Mouse (Mus musculus): ENCODE measurements at regions not wholly inside any gene's neighbourhood (a gene's known extent, or its start where the extent isn't known, plus 50 kb on each side); places are given as distances from the start of the nearest gene placed in this dataset.

DNA sequence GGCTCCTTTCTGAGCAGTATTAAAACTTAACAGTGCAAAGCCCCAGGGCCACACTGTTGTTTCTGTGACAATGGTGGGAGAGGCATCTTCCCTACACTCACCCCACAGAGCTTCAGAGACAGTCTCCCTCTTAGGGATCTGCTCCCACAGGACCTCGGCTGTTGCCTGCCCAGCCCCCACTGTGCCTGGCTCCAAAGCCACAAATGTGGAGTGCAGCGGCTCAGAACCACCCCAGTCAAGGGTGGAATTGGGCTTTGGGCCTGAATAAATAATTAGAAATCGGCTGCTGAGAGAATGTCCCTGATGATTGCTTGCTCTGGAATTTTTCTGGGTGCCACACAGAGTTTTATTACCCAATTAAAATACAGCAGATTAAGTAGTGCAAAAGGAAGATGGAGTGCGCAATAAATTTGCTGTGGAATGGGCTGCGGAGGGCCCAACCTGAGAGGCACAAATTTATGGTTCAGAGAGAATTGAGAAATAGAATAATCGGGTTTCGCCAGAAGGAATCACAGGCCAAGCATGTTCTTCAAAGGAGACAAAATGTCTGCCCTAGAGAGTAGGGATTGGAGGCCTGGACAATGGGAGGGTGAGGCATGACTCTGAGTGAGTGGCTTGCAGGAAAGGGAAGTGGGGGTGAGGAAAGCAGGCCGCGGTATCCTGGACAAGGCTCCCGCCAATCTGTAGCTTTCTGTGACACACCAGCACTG, 56.4 kb downstream of the Cd24a start:
- in situ Hi-C loops (cut with MboI; ENCODE audit: unreplicated experiment in 2 of 2) = no loop called here

DNA sequence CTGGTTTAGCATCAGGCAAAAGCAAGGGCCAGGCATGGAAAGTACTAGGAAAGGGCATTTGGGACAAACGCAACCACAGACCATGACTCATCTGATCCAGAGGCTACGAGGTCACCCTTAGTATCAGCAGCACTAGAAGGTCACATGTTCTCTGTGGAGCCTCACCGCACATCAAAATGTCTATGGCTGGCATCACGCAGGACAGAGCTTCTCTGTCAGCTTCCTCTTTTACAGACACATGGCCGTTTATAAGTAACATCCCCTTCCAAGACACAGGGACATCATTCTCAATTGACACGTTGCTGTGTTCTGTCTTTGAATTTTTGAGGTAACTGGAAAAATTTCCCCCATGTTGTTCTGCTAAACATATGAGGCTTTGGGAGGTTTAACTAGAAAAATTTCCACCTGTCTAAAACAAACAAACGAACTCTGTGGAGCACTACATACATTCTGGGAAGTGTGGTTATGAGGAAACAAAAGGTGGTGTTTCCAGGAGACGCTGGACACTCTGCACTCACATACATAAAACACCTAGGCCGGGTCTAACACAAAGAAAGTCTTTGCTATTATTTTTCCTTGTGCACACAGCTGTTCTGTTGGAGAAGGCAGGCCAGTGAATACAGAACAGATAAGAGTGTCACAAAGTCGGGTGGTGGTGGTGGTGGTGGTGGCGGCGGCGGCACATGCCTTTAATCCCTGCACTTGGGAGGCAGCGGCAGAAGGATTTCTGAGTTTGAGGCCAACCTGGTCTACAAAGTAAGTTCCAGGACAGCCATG, 63.3 kb downstream of the Cd24a start:
- in situ Hi-C loops (cut with MboI; ENCODE audit: unreplicated experiment in 2 of 2) = no loop called here

DNA sequence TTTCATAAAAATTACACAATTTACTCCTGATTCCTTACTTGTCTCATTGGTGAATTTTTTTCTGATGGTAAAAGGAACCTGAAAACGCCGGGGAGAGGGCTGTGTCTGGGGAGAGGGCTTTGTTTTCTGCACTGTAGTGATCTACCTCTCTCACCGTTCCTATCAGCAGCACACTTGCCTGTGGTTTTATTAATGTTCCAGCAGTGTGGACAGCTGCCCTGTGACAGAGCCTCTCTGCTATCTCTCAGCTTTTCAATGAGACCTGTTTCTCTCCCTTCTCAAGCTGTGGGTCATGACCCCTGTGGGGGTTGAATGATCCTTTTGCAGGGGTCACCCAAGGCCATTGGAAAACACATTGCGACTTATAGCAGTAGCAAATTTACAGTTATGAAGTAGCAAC, 68.2 kb downstream of the Cd24a start:
- in situ Hi-C loops (cut with MboI; ENCODE audit: unreplicated experiment in 2 of 2) = no loop called here

DNA sequence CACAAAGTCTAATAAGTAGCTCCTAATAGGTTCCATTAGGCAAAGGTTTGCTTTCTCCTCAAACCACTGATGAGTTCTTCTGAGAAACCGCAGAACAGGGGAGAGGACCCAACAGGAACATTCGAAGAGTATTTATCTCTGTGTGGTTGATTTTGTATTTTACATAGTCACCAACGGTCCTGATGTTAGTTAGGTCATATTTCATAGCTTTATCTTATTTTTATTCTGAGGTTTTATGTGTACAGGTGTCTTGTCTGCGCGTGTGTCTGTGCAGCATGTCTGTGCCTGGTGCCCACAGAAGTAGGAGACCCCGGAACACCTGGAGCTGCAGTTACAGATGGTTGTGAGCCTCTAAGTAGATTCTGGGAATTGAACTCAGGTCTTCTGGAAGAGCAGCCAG, 68.9 kb downstream of the Cd24a start:
- in situ Hi-C loops (cut with MboI; ENCODE audit: unreplicated experiment in 2 of 2) = no loop called here

DNA sequence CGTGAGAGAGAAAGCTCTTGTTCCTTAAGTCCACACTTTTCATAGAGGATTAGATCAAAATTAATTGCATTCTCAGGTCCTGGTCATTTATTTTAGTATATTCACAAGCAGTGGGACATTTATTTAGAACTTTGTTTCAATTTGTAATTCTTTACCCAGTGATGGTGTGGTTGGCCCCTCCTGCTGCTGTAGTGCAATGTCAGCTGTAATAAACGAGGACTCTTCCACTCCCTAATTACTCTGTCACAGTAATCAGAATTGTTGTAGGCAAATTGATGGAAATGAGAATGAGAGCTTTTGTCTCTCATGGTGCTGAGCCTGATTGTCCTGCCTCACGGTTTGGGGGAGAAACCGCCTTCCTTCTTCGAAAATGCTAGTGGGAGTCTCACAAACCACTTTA, 70.1 kb downstream of the Cd24a start:
- in situ Hi-C loops (cut with MboI; ENCODE audit: unreplicated experiment in 2 of 2) = no loop called here

DNA sequence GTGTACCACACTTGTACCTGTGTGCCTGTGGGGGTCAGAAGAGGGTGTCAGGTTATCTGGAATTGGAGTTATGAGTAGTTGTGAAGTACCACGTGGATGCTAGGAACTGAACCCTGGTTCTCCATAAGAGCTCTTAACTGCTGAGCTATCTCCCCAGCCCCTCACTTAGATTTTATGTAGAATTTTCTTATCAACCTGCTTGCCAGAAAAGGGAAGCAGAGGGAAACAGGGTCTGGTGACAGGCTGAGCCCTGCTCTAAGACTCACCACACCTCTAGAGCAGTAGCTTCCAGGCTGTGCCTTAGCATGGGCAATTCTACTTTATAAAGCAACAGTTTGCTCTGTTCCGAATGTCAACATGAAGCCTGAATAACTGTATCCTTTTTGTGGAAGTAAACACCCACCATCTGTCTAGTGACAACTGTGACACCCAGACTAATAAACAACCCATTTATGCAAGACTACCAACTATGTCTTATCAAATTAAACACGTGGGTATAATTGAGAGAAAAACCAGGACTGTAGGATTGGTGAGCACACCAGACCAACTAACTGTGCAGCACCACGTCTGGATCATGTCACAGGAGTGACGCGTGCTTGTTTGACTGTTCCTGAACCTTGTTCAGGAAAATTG, 70.8 kb downstream of the Cd24a start:
- in situ Hi-C loops (cut with MboI; ENCODE audit: unreplicated experiment in 2 of 2) = no loop called here

DNA sequence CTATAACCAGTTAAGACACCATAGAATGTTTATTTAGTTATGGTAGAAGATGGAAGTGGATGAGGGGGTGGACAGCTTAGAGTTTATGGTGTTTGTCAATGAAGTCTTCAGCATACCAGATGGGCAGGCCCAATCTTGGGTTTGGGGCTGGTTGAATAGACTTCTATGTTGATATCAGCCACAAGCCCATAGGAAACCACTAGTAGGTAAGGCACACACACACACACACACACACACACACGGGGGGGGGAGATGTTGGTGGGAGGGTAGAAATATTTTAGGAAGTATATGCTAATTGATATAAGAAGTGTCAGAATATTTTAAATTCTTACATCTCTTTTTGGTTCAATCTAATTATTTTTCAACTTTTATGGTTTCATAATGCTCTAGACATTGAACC, 72.4 kb downstream of the Cd24a start:
- in situ Hi-C loops (cut with MboI; ENCODE audit: unreplicated experiment in 2 of 2) = no loop called here

DNA sequence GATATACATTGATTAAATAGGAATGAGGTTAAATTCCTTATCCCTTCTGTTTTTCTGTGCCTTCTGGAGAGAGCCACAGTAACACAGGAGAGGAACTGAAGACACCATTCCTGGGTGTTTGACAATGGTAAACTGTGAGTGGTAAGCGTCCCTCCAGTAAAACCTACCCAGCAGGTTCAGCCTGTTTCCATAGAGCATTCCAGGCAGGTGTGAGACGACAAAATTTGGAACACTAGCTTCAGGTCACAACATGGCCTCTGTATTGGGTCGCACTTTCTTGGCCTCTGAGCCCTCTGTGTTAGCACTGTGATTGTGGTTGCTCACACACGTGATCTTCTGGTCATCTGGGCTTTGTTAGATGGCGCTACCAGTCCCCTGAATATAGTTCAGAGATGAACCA, 73.4 kb downstream of the Cd24a start:
- in situ Hi-C loops (cut with MboI; ENCODE audit: unreplicated experiment in 2 of 2) = no loop called here

DNA sequence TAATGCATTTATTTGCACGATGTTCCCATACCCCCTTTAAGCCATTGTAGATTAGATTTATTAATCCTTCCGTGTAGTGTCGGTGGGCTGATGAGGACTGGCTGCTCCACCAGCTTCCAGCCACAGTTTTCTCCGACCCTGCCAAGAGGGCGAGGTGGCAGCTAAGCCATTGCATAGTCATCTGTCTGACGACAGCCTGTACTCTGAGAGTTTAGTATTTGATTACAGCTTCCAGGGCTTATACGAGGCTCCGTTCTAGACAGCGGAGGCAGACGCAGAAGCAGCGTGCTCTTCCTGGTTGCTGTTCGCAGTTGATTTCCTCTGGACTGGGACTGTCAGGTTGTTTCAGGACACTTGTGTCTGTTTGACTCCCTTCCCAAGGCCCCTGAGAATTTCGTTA, 73.8 kb downstream of the Cd24a start:
- in situ Hi-C loops (cut with MboI; ENCODE audit: unreplicated experiment in 2 of 2) = no loop called here

DNA sequence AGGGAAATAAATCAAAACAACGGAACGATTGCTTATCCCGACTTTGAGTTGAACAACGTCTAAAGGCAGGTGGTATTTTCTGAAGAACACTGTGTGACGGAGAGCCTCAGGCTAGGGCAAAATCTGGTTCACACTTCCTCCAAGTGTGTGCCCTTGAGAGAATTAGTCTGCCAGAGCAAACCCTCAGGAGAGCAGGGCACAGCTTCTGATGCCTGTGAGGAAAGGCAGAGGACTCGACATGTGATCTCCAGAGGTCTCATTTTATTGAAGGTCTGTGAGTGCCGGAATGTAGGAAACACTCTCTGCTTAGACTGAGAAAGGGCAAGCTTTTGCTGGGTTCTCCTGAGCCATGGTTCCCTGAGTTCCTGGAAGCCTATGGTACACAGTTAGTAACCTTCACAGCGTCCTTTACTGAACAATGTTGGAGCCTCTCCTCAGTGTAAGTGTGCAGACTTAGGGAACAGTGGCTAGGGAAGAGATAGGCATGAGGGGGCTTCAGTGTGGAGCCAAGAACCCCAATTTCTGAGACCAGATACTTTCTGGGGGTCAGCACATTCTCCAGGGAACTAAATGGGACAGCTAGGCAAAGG, 77.1 kb downstream of the Cd24a start:
- in situ Hi-C loops (cut with MboI; ENCODE audit: unreplicated experiment in 2 of 2) = no loop called here

DNA sequence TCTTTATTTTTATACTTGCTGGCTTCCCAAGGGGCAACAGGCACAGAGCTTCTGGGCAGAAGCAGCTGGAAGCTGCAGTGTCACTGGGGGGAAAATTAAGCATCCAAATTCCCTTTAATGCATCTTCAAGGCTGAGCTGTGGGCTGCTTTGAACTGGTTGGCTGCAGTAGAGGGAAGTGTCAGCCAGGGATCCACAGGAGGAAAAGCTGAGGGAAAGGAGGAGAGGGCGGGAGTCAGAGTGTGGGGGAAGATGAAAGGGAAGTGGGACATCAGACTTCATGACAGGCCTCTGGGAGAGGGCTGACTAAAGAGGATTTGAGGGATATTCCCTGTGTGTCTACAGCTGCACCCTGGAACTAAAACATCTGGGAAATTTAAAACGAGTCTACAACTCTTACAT, 77.6 kb downstream of the Cd24a start:
- in situ Hi-C loops (cut with MboI; ENCODE audit: unreplicated experiment in 2 of 2) = no loop called here

DNA sequence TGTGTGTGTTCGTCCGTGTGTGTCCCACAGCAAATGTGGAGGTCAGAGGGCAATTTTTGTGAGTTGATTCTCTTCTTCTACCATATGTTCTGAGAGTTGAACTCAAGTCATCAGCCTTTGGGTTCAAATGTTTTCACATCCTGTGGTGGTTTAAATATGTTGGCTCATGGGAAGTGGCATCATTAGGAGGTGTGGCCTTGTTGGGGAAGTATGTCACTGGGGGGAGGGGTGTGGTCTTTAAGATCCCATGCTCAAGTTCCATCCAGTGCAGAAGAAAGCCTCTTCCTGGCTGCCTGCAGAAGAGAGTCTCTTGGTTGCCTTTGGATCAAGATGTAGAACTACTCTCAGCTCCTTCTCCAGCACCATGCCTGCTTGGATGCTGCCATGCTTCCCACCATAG, 78.1 kb downstream of the Cd24a start:
- in situ Hi-C loops (cut with MboI; ENCODE audit: unreplicated experiment in 2 of 2) = no loop called here

DNA sequence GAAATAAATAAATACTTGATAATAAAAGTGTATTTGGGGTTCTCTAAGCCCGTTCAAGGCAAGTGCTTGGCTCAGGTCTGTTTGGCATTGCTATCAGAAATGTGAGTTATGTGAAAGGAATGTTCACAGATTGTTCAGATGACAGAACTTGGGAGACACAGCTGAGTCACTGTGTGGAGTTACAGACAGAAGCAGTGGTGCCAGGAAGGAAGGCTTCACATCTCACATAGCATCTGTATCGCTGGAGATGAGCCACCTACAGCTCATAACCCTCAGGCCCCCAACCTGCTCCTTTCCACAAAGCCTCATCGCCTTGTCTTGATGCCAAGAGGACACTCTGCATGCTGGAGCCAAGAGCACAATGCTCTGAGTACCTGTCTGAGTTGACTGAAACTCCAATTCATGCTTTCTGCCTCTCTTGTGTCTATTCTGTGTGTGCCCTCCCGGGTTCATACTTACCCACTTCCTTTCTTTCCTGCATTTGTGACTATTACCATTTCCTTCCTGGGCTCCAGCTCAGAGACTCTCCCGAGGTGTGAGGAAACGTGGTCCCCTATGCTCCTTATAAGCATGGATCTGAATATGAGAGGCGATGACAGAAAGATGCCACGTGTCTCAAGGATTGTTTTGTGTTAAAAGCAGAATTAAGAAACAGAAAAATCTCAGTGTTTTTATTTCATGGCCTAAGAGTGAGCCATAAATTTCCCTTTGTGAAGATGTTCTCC, 79.6 kb downstream of the Cd24a start:
- in situ Hi-C loops (cut with MboI; ENCODE audit: unreplicated experiment in 2 of 2) = no loop called here

DNA sequence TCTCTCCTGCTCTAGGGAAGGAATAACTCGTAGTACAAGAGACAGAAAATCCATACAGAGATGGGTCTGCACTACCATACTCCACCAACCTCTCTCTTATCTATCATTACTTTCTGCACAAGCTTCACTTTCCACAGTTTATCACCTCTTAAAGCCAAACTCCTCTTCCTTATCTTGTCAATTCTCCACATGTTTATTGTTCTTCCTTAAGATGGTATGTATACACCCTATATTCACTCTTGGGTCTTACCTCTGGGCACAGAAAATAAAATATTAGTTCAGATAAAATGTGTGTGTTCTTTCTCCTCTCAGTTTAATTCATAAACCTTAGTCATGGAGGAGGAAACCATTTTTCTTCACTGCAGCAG, 80.1 kb downstream of the Cd24a start:
- in situ Hi-C loops (cut with MboI; ENCODE audit: unreplicated experiment in 2 of 2) = no loop called here

DNA sequence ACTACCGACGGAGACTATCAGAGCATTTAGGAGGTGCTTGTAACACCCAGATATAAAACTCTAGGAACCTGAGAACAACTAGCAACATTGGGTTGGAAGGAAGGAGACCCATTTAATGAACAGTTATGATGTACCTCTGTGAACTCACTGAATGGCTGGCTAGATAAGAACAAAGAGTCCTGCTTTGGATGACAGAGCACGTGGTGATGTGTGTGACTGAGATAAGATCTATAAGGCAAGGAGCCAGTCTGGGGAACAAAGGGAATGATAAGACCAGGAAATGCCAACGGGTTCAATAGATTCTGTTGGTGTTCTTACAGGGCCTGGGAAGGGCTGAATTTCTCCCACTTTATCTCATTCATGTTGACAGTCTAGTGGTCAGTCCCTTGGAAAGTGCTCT, 86.8 kb downstream of the Cd24a start:
- in situ Hi-C loops (cut with MboI; ENCODE audit: unreplicated experiment in 2 of 2) = no loop called here

DNA sequence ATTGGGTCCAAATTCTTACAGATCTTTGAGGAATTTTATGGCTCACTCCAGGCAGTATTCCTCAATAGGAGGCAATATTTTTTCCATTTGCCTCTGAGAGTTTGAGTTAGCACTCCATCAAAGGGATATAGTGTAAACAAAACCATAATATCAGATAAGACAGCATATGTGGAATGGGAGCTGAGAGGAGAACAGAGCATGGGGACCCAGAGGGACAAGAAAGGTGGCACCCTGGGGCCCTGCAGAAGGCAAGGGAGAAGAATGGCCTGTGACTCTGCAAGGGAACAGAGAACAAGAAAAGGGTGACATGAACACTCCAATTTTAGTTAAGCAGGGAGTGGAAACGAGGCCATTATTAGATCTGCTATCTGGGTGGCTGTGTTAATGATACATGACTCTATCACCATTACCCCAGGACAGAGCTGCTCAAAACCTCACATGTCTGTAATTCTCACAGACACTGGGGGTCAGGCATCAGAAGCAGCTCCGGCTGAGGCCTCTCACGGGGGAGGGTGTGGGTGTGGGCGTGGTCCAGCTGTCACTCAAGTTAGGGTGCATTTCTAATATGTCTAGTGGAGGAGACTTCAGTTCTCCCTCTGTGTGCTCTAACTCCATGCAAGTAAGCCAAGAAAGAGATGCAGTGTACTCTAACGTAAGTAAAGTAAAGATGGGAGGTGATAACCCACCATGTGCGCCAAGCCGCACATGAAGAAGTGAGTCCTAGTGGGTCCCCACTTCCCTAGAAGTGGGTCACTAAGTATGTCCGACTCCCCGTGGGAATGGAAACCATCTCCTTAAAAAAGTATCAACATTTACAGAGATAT, 88.4 kb downstream of the Cd24a start:
- in situ Hi-C loops (cut with MboI; ENCODE audit: unreplicated experiment in 2 of 2) = no loop called here

DNA sequence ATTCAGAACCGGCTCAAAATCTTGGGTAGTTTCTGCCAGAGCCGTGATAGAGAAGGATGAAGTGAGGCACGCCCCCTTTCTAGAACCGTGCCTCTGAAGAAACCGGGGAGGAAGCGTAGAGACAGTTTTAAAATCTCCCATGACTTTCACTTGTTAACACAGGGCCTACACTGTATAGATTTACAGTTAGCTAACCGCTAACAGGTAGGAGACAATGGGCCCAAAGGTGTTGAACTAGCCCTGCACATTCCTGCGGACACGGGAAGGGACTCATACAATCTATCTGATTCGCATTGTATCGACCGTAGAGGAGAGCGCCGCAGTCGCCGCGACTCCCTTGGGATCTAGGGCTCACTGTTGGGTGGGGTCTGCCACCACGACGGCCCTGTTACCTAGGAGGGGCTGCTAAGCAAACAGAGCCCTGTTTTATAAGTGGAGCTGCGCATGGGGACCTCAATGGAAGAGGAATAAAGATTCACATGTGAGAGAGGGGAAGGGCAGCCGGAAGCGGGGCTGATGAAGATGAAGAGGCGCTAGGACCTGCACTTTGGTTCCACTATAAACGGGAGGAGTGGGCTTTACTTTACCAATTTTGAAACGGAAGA, 89.1 kb downstream of the Cd24a start:
- in situ Hi-C loops (cut with MboI; ENCODE audit: unreplicated experiment in 2 of 2) = no loop called here

DNA sequence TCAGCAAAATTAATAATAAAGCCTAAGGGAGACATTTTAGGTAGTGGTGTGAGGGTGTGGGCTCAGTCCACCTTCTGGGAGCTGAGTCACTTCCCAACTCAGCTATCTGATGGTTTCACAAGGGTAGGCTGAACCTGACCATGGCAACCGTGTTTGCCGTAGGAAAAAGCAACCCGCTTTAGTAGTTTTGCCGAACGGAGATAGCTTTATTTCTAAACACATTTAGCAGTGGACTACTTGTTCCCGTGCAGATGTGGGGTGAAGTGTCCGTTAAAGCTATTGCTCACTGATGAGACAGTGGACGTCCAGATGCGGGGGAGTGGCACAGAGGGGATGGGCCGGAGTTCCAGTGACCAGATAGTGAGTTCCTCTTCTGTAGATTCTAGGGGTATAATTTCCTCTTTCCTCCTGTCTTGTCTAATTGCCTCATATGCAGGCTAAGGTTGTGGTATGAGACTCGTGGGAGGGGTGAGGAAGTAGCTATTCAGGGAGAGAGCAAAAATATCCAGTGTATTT, 89.7 kb downstream of the Cd24a start:
- in situ Hi-C loops (cut with MboI; ENCODE audit: unreplicated experiment in 2 of 2) = no loop called here

DNA sequence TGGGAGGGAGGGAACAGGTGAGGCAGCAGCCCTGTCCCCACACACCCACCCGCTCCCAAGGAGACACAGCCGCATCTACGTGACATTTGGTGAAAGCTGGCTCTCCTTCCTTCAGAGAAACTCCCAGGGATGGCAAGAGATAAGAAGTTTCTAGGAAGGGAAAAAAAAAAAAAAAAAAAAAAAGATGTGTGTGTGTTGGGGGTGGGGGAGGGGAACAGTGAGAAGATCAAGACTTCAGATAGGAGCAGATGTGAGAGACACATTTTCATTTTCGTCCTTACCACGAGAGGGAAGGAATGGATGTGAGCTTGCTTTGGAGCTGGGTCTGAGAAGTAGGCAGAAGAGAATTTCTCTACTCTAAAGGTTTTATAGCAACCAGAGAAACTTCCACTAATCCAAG, 91.4 kb downstream of the Cd24a start:
- in situ Hi-C loops (cut with MboI; ENCODE audit: unreplicated experiment in 2 of 2) = no loop called here

DNA sequence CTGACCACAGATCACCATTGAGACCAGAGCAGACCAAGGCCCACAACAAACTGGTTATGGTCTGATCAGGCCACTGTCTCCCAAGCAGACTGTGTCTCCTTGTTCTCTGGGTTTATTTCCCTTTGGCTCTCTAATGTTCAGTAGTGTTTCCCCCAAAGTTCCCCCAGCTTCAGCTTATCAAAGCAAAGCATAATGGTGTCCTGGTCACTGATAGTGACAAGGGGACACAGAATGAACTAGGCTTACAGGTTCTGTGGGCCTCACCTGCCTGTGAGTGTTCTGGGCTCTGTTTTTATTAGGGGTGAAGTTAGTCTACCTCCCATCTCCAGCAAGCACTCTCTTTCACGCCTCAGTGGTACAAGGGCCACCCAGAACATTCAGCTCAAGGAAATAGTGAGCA, 92.7 kb downstream of the Cd24a start:
- in situ Hi-C loops (cut with MboI; ENCODE audit: unreplicated experiment in 2 of 2) = no loop called here
